Mouse (Mus musculus) embryonic facial prominence, embryonic 14.5 days (tissue): ENCODE data around the gene Akap9. TPM values are rescaled to one million over a fixed set of nuclear protein-coding genes. Genes with fewer than 3 reads are reported as not detected.
A peak's percentile ranks its signal among the peaks of the same experiment; 100 is the strongest.
"Not testable (repeated sequence)": the region's sequence is repeated elsewhere in the genome, so short reads cannot be mapped to it uniquely, and the experiment has no call there.

ENCODE experiments used
- ATAC-seq: fragments of 200-750 bp; cut with Nextera tagmentation; 2 replicates; pipeline ENCODE4 v1.8.0; 2017; ENCODE audit warnings: low read depth, moderate number of reproducible peaks, moderate TSS enrichment
- DNase-seq: peaks from one replicate; pipeline ENCODE4 v3.0.0-alpha.2; 2015; ENCODE audit warnings: low spot score
- H3K27ac ChIP-seq: fragments of 300-500 bp; sonication (generic); replicated peaks from 2 replicates; pipeline ENCODE4 v1.5.1; 2014; ENCODE audit warnings: low read depth, mild to moderate bottlenecking, low read length, moderate library complexity
- H3K27me3 ChIP-seq: fragments of 300-500 bp; sonication (generic); replicated peaks from 2 replicates; pipeline ENCODE4 v1.6.1; 2014; ENCODE audit warnings: low read length; ENCODE audit not compliant: control insufficient read depth, insufficient read depth
- H3K36me3 ChIP-seq: fragments of 300-500 bp; sonication (generic); 2 replicates; pipeline ENCODE4 v1.6.1; 2014; ENCODE audit warnings: low read length, mixed read lengths; ENCODE audit not compliant: control insufficient read depth, insufficient read depth
- H3K4me1 ChIP-seq: fragments of 300-500 bp; sonication (generic); 2 replicates; pipeline ENCODE4 v1.6.1; 2014; ENCODE audit warnings: antibody characterized with exemption, low read length; ENCODE audit not compliant: control insufficient read depth, insufficient read depth
- H3K4me2 ChIP-seq: fragments of 300-500 bp; sonication (generic); 2 replicates; pipeline ENCODE4 v1.6.1; 2014; ENCODE audit warnings: low read depth, mild to moderate bottlenecking, low read length, moderate library complexity, mixed read lengths
- H3K4me3 ChIP-seq: fragments of 300-500 bp; sonication (generic); 2 replicates; pipeline ENCODE4 v1.5.1; 2014; ENCODE audit warnings: low read depth, mild to moderate bottlenecking, low read length
- H3K9ac ChIP-seq: fragments of 300-500 bp; sonication (generic); 2 replicates; pipeline ENCODE4 v1.6.1; 2014; ENCODE audit warnings: low read depth, mild to moderate bottlenecking, low read length, moderate library complexity, mixed read lengths
- H3K9me3 ChIP-seq: fragments of 300-500 bp; sonication (generic); 2 replicates; pipeline ENCODE4 v1.6.1; 2016; ENCODE audit warnings: low read length; ENCODE audit not compliant: control insufficient read depth
- WGBS: fragments of 180-500 bp; shearing (Covaris S2); extraction: QIAGEN DNeasy Blood & Tissue Kit; methylation state at CpG from one replicate; pipeline ENCODE4 v1.1.7; 2014; 5-methylcytosine and 5-hydroxymethylcytosine counted together
- polyA plus RNA-seq: library from polyadenylated mRNA; unstranded; fragments of >200 nt; fragmentation: Nextera tagmentation; extraction: Ambion mirVana; gene quantifications from 2 replicates; pipeline ENCODE4 v1.2.1, GENCODE M21; 2014

Gene Akap9
- polyA plus RNA-seq, 1 experiment from 2014 or later = 110 TPM

DNA sequence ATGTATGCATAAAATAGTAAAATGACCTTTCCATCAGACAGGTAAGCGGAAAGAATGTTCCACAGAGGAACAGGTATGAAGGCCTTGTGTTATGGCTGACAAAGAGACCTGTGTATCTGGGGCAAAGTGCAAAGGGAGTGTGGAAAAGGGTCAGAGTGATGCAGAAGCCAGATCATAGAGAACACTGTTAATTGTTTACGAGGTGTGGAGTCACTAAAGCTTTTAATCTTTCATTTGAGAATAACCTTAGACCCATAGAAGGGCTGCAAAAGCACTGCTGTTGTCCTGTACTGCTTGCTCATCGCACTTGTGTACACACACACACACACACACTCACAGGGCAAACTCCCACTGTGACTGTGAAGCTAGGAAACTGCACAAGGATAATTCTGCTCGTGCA is 91.5 kb downstream of the Akap9 start:
- no peaks in the 10 kb centered on the region for H3K9me3 ChIP-seq
- WGBS = 95% methylated on average over 4 of the region's 4 CpGs
- H3K4me2 ChIP-seq = no peak overlapping the region
- H3K4me3 ChIP-seq = no peak overlapping the region
- peaks cover 40% of the 10 kb centered on the region for H3K36me3 ChIP-seq
- no peak for ATAC-seq
- H3K27me3 ChIP-seq = no peaks in the 10 kb centered on the region
- H3K27ac ChIP-seq = no peak overlapping the region
- H3K4me1 ChIP-seq = peaks cover 6% of the 10 kb centered on the region; the same call in 1 of the 2 replicates
- no peak for DNase-seq
- H3K9ac ChIP-seq = no peak overlapping the region

DNA sequence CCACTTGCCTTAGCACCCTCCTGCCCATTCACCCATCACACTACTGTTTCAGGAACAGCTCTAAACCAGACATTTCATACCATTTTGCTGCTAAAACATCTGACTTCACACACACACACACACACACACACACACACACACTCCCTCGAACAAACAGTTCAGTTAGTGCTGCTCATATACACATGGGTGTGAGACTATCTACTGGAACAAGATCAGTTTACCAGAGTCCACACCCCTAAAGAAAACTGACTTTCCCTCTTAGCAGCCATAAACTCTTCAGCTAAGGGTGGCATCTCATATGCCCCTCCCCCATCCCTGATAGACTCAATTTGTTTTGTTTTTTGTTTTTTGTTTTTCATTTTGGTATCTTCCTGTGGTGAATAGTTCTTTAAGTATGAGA is 92.2 kb downstream of the Akap9 start:
- no peak for ATAC-seq

DNA sequence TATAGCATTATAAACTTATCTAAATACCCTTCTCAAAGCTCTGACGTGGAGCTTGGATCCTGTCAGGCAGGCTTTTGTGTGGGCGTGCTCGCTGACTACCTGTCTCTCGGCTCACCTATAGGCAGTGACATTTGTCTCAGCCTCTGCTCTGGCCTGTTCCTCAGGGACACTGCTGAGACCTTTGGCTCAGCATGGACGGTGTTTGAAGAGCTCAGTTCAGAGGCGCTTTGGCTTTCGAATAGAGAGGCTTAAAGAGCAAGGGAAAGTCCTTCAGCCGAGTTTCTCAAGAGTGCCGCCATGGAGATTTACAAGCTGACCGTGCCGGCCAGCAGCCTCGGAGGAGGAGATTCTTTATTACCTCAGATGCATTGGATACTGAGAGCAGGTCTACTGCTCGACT is 95.3 kb downstream of the Akap9 start:
- ATAC-seq (no peak), DNase-seq (no peak)
- H3K4me2 ChIP-seq = no peak overlapping the region
- H3K27me3 ChIP-seq = no peaks in the 10 kb centered on the region
- H3K4me1 ChIP-seq = peaks cover 6% of the 10 kb centered on the region; the same call in 1 of the 2 replicates
- 0 out of 2 replicates have a peak, but pooled peaks cover 23% of the 10 kb centered on the region for H3K36me3 ChIP-seq
- H3K4me3 ChIP-seq = no peak overlapping the region
- no peaks in the 10 kb centered on the region for H3K9me3 ChIP-seq
- WGBS = 80% methylated on average over 13 of the region's 13 CpGs
- no peak overlapping the region for H3K9ac ChIP-seq
- no peak overlapping the region for H3K27ac ChIP-seq

More for the DNA sequence above, 92.2 kb downstream of the Akap9 start:
- Histone ChIP-seq H3K9me3 (no peaks in the 10 kb centered on the region), H3K27ac (no peak overlapping the region), H3K4me3 (no peak overlapping the region), H3K27me3 (no peaks in the 10 kb centered on the region), H3K4me1 (peaks cover 6% of the 10 kb centered on the region; the same call in 1 of the 2 replicates), H3K36me3 (peaks cover 35% of the 10 kb centered on the region; the same call in 1 of the 2 replicates), H3K4me2 (no peak overlapping the region), H3K9ac (no peak overlapping the region)
- 95% methylated on average over 1 of the region's 1 CpGs for WGBS
- DNase-seq = no peak

DNA sequence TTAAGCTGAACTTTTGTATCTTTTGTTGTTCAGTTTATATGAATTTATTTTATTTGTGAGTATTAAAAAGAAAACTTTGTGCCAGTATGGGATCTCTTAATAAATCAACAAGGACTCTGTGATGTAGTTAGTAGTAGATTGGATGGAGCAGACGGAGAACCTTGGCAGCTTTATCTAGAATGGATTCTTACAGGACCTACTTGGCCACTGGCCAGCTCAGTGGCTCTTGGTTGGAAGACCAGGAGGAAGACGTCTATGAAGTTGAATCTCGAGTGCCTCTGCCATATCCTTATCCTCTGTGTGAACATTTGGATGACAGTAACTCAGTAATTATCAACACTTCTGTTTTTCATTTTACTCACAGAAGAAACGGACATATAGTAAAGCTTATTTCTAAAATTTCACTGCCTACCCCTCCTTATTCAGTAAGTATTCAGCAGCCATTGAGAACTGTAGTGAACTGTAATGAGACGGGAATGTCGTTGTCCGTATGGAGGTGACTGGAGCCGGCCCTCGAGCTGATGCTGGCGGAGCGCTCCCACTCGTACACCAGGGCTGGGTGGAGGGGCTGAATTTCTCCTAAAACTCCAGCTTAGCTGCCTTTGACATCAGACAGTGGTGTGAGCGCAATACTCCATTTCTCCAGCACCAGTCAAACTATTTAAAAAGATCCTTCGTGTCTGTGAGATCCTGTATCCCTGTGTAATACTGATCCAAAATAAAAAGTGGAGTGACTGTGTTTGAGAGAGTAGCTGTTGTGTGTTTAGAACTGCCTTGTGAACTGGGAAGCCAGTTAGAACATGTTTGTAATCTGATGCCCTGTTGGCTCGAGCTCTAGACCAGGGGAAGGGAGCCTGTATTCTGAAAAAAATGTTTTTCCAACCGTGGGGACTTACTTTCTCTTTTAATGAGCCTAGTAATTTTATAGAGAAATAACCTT is 96.2 kb downstream of the Akap9 start:
- H3K27me3 ChIP-seq = no peaks in the 10 kb centered on the region
- H3K9ac ChIP-seq = 0 out of 2 replicates have a peak overlapping the region, but pooled peaks have one; percentile 20
- WGBS = 36% methylated on average over 16 of the region's 16 CpGs
- H3K4me3 ChIP-seq = peak overlapping the region; percentile 11
- H3K27ac ChIP-seq = peak overlapping the region; percentile 77
- DNase-seq (peak; percentile 83), ATAC-seq (peak; percentile 87)
- H3K36me3 ChIP-seq = 0 out of 2 replicates have a peak, but pooled peaks cover 21% of the 10 kb centered on the region
- H3K4me1 ChIP-seq = peaks cover 6% of the 10 kb centered on the region; the same call in 1 of the 2 replicates
- peak overlapping the region; percentile 46 for H3K4me2 ChIP-seq
- no peaks in the 10 kb centered on the region for H3K9me3 ChIP-seq

- H3K4me3 ChIP-seq = peak overlapping the region; percentile 11; the same call in 1 of the 2 replicates
Observed at GRCm38 (mm10) chr5:4024727-4025126, 96.9 kb downstream of the Akap9 start.

GRCm38 (mm10) chr5:4026336-4026735 is 98.5 kb downstream of the Akap9 start:
- not testable (repeated sequence) for H3K27me3 ChIP-seq, H3K4me2 ChIP-seq, H3K9ac ChIP-seq, H3K27ac ChIP-seq, ATAC-seq, DNase-seq, H3K4me1 ChIP-seq, H3K4me3 ChIP-seq, H3K9me3 ChIP-seq
- peaks cover 20% of the 10 kb centered on the region for H3K36me3 ChIP-seq
- 94% methylated on average over 1 of the region's 1 CpGs for WGBS

More at GRCm38 (mm10) chr5:4024727-4025126, 96.9 kb downstream of the Akap9 start:
- no peak for DNase-seq
- H3K4me1 ChIP-seq = peaks cover 6% of the 10 kb centered on the region; the same call in 1 of the 2 replicates
- peak overlapping the region; percentile 77 for H3K27ac ChIP-seq
- H3K9me3 ChIP-seq = no peaks in the 10 kb centered on the region
- H3K4me2 ChIP-seq = peak overlapping the region; percentile 46
- H3K9ac ChIP-seq = no peak overlapping the region
- WGBS = 59% methylated on average over 4 of the region's 4 CpGs
- no peaks in the 10 kb centered on the region for H3K27me3 ChIP-seq
- peak; percentile 62; the same call in 1 of the 2 replicates for ATAC-seq
- peaks cover 16% of the 10 kb centered on the region; the same call in 1 of the 2 replicates for H3K36me3 ChIP-seq

- H3K27ac ChIP-seq = no peak overlapping the region
- 83% methylated on average over 6 of the region's 6 CpGs for WGBS
- H3K9ac ChIP-seq = no peak overlapping the region
- H3K4me1 ChIP-seq = peaks cover 6% of the 10 kb centered on the region; the same call in 1 of the 2 replicates
- no peak overlapping the region for H3K4me2 ChIP-seq
- H3K9me3 ChIP-seq = no peaks in the 10 kb centered on the region
- H3K27me3 ChIP-seq = no peaks in the 10 kb centered on the region
- DNase-seq (no peak), ATAC-seq (no peak)
- H3K36me3 ChIP-seq = peaks cover 29% of the 10 kb centered on the region
- H3K4me3 ChIP-seq = no peak overlapping the region
Observed at GRCm38 (mm10) chr5:4028486-4029173, 100.8 kb downstream of the Akap9 start.

DNA sequence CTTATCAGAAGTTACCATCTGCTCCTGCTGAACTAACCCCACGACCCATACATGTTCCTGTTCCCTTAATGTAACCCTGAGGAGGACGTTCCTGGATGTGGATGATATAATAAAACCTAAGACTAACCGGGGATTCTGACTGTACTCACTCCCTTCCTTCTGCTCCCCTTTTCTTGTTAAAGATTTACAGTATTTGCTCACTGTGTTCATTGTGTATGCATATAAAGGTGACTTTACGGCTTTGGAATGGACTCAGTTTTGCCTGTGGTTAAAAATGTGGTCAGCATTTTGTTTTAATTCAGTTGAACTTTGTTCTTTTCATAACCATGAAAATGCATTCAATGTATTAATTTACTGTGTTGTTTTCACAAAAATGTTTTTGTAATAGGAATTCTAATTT is 104.0 kb downstream of the Akap9 start:
- Histone ChIP-seq H3K4me1 (no peaks in the 10 kb centered on the region), H3K9ac (no peak overlapping the region), H3K27me3 (no peaks in the 10 kb centered on the region), H3K36me3 (peaks cover 53% of the 10 kb centered on the region), H3K4me2 (no peak overlapping the region), H3K4me3 (no peak overlapping the region), H3K27ac (no peak overlapping the region), H3K9me3 (no peaks in the 10 kb centered on the region)
- ATAC-seq (no peak), DNase-seq (no peak)
- 84% methylated on average over 4 of the region's 4 CpGs for WGBS
